Mouse (Mus musculus): ENCODE measurements at regions not wholly inside any gene's neighbourhood (a gene's known extent, or its start where the extent isn't known, plus 50 kb on each side); places are given as distances from the start of the nearest gene placed in this dataset.
"Not testable (repeated sequence)": the region's sequence is repeated elsewhere in the genome, so short reads cannot be mapped to it uniquely, and the experiment has no call there.

DNA sequence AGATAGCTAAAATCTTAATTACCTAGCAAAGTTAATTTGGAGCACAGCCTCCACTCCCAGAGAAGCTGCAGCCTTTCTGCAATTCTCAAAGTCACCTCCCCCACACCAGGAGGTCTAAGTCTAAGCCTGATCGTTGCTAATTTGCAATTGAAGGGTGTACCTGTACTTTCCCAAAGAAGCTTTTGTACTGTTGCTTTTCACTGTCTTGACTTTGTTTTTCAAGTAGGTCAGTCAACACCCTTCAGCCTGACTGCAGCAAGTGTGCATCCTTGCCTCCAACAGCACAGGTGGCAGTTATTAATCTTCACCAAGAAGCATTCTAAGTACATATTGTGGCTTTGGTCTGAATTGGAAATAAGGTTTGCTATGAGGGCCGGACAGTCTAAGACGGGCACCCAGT lies 91.7 kb upstream of the Slc22a30 start:
- DNase-seq (ENCODE audit: low spot score) = not testable (repeated sequence)

GRCm38 (mm10) chr19:8497526-8497925 lies 92.6 kb upstream of the Slc22a30 start:
- DNase-seq (ENCODE audit: low spot score) = not testable (repeated sequence)

DNA sequence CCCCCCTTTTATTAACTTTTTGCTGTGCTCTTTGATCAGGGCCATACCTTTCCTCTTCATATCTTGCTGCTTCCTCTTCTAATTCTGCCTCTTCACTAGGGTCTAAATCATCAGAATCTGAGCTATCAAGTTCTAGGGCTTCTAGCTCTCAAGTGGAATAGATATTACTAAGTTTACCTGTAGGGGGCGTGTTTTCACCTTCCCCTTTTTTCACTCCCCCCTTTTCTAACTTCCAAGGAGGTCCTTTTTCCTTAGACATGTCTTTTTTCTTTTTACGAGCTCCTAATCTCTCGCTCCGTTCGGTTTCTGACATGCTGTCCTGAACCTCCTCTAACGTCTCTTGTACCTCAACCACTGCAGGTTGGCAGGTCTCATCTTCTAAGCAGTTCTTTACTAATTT lies 73.3 kb upstream of the Slc22a8 start:
- not testable (repeated sequence) for DNase-seq (ENCODE audit: low spot score)

- DNase-seq (ENCODE audit: low spot score) = peak; percentile 10
Observed at GRCm38 (mm10) chr19:8518273-8518672, 72.8 kb upstream of the Slc22a8 start.

- DNase-seq (ENCODE audit: low spot score) = not testable (repeated sequence)
Observed at GRCm38 (mm10) chr19:8518933-8519332, 72.1 kb upstream of the Slc22a8 start.

DNA sequence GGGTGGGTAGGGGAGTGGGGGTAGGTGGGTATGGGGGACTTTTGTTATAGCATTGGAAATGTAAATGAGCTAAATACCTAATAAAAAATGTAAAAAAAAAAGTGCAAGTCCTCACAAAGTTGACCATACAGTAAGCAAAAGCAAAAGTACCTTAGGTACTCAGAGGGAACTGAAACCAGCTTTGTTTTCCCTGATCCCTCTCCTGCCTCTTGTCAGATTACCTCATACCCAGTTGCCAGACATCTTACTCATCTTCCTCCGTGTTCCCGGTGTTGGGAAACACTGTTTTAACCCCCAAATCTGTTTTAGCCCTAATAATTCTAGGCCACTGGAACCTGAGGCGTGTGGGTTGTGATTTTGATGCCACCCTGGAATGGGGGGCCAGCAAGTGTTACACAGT lies 56.5 kb upstream of the Slc22a8 start:
- no peak for DNase-seq (ENCODE audit: low spot score)

DNA sequence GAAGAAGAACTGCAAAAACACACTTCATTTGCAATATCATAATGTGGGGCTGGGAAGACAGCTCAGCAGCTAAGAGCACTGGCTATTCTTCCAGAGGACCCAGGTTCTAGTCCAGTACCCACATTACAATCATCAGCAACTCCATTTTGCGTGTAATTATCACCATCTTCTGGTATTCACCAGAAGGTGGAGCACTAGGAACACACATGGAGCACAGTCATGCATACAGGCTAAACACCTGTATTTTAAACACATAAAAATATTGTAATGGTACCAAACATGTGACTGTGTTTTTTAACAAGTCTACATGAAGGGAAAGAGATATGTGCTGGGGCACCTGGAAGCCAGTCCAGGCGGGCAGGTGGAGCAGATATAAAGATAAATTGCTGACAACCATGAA lies 55.0 kb upstream of the Slc22a8 start:
- no peak for DNase-seq (ENCODE audit: low spot score)
